Mouse (Mus musculus): ENCODE measurements around the gene Dcst1.

DNA sequence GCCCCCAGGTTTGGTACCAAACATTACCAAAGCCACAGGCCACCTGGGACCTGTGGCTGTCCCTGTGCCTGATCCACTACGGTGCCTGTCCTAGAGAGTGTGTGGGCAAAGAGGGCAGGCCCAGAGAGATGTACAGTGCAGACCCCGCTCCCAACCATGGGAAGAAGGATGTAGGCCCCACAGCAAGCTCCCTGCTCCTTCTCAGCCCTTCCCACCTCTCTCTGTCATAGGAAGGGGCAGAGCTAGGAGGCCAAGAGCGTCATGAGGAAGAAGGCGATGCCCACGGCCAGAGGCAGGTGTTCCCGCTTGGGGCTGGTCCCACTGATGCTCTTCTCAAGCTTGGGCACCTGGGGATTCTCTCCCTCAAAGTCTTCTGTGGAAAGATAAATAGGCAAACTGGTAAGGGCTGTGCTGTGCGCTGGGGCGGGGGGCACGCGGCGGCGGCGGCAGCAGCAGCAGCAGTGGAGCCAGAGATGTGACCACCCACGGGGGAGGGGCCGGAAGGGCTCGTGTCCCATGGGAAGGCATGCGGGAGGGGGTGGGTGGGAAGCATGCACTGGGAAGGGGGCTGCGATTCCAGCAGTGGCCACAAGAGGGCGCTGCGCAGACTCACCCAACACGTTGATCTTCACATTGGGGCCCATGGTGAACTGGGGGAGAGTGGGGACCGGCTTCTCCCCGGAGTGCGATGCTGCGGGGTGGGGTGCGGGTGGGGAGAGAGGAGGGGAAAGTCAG is 49.7 kb downstream of the Dcst1 start:
- TF ChIP-seq CTCF (conservative IDR thresholded peaks at IDR 0.05; ENCODE audit: low read length) (peak; percentile 74), NANOG (IDR thresholded peaks at IDR 0.05; ENCODE audit: borderline replicate concordance, low read length) (no peak)
